Mouse (Mus musculus) spleen, embryonic (tissue): ENCODE measurements at regions not wholly inside any gene's neighbourhood (a gene's known extent, or its start where the extent isn't known, plus 50 kb on each side); places are given as distances from the start of the nearest gene placed in this dataset.

ENCODE experiments used
- CTCF ChIA-PET: fragments of 350-600 bp; sonication (Branson Sonifier 250); formaldehyde crosslinking; loops from one replicate; lab custom pipeline; 2022; lab: Charles Lee

- CTCF ChIA-PET: no interaction called here
These were observed 133.6 kb downstream of the Papss1 start for GRCm38 (mm10) chr3:131698070-131698750.

GRCm38 (mm10) chr3:131703134-131703533 is 138.6 kb downstream of the Papss1 start:
- CTCF ChIA-PET: no interaction called here

GRCm38 (mm10) chr3:131713532-131713931 is 149.0 kb downstream of the Papss1 start:
- CTCF ChIA-PET: no interaction called here

- CTCF ChIA-PET: no interaction called here
These were observed 154.2 kb downstream of the Papss1 start for GRCm38 (mm10) chr3:131718761-131719160.

GRCm38 (mm10) chr3:131728618-131729017 is 164.1 kb downstream of the Papss1 start:
- CTCF ChIA-PET: no interaction called here

- CTCF ChIA-PET: no interaction called here
These were observed 169.7 kb downstream of the Papss1 start for GRCm38 (mm10) chr3:131734226-131734625.

- CTCF ChIA-PET: no interaction called here
These were observed 172.9 kb downstream of the Papss1 start for GRCm38 (mm10) chr3:131737461-131737860.

- CTCF ChIA-PET: no interaction called here
These were observed 173.5 kb downstream of the Papss1 start for GRCm38 (mm10) chr3:131737953-131738598.

- CTCF ChIA-PET: no interaction called here
These were observed 191.0 kb downstream of the Papss1 start for GRCm38 (mm10) chr3:131755537-131755936.

- CTCF ChIA-PET: no interaction called here
These were observed 191.6 kb downstream of the Papss1 start for GRCm38 (mm10) chr3:131756126-131756525.

- CTCF ChIA-PET: no interaction called here
These were observed 205.4 kb downstream of the Papss1 start for GRCm38 (mm10) chr3:131769976-131770375.

- CTCF ChIA-PET: no interaction called here
These were observed 205.9 kb downstream of the Papss1 start for GRCm38 (mm10) chr3:131770486-131770885.

- CTCF ChIA-PET: no interaction called here
These were observed 207.4 kb downstream of the Papss1 start for GRCm38 (mm10) chr3:131771863-131772546.

GRCm38 (mm10) chr3:131772593-131772992 is 208.0 kb downstream of the Papss1 start:
- CTCF ChIA-PET: interaction anchor here (0.5 kb wide), 1 partner anchor 423 kb away, joined by 3 read pairs; no protein-coding TSS in a partner anchor

- CTCF ChIA-PET: no interaction called here
These were observed 210.9 kb downstream of the Papss1 start for GRCm38 (mm10) chr3:131775431-131775830.

GRCm38 (mm10) chr3:131776650-131777049 is 212.1 kb downstream of the Papss1 start:
- CTCF ChIA-PET: no interaction called here

GRCm38 (mm10) chr3:131779803-131780202 is 215.2 kb downstream of the Papss1 start:
- CTCF ChIA-PET: no interaction called here

- CTCF ChIA-PET: no interaction called here
These were observed 221.0 kb downstream of the Papss1 start for GRCm38 (mm10) chr3:131785524-131785923.

- CTCF ChIA-PET: no interaction called here
These were observed 223.8 kb downstream of the Papss1 start for GRCm38 (mm10) chr3:131788321-131788720.

- CTCF ChIA-PET: no interaction called here
These were observed 224.6 kb downstream of the Papss1 start for GRCm38 (mm10) chr3:131789177-131789576.

GRCm38 (mm10) chr3:131794056-131794455 is 229.5 kb downstream of the Papss1 start:
- CTCF ChIA-PET: no interaction called here

GRCm38 (mm10) chr3:131795108-131796005 is 230.8 kb downstream of the Papss1 start:
- CTCF ChIA-PET: no interaction called here
